In genomic region chr3:96051186-96051585, GRCm38 (mm10) we compare ENCODE assay signal across 16 mouse cellular contexts. TPM values are rescaled to one million over a fixed set of nuclear protein-coding genes. Genes with fewer than 3 reads are reported as not detected.
DNase-seq lines count a peak whose midpoint lies in the region; ATAC-seq lines count a peak whose summit lies in the region.
"Had no signal": no experiment of that assay in that cellular context is flagged by ENCODE, and none has a peak within 500 bp of the region (broad histone marks: within the 10 kb centered on the region; RNA-seq: fewer than 3 reads in every experiment).

No protein-coding gene starts in this region.

- WGBS in heart, embryonic 10.5 days, result 84% methylated on average over 4 of the region's 4 CpGs
- 87% methylated on average over 4 of the region's 4 CpGs for WGBS in limb, embryonic 12.5 days
- WGBS in limb, embryonic 10.5 days, result 87% methylated on average over 4 of the region's 4 CpGs

- no peak overlapping the region for H3K9ac ChIP-seq in limb, embryonic 12.5 days (replicated peaks)
- H3K9ac ChIP-seq: embryonic facial prominence, embryonic 12.5 days; forebrain, embryonic 12.5 days; forebrain, embryonic 15.5 days; forebrain, postnatal 0 days had no signal

- H3K9me3 ChIP-seq in heart, embryonic 10.5 days, result no peaks in the 10 kb centered on the region
- H3K9me3 ChIP-seq in limb, embryonic 12.5 days, result no peaks in the 10 kb centered on the region
- H3K9me3 ChIP-seq in limb, embryonic 10.5 days (replicated peaks), result no peaks in the 10 kb centered on the region
- H3K9me3 ChIP-seq: embryonic facial prominence, embryonic 10.5 days; embryonic facial prominence, embryonic 12.5 days; forebrain, embryonic 12.5 days; forebrain, embryonic 15.5 days; G1E had no signal

- ATAC-seq in limb, embryonic 12.5 days (ENCODE audit: insufficient number of reproducible peaks, insufficient read depth, low FRiP score, low TSS enrichment, low read depth), result no peak
- ATAC-seq: forebrain, embryonic 15.5 days; forebrain, postnatal 0 days; Patski had no signal

- H3K27me3 ChIP-seq in heart, embryonic 10.5 days (ENCODE audit: insufficient read depth, poor library complexity, severe bottlenecking), result no peaks in the 10 kb centered on the region
- H3K27me3 ChIP-seq in limb, embryonic 12.5 days, result no peaks in the 10 kb centered on the region
- no peaks in the 10 kb centered on the region for H3K27me3 ChIP-seq in limb, embryonic 10.5 days (ENCODE audit: low read depth, poor library complexity, severe bottlenecking)
- H3K27me3 ChIP-seq: CH12.LX; embryonic facial prominence, embryonic 12.5 days; forebrain, embryonic 12.5 days; forebrain, embryonic 15.5 days; Patski had no signal

- H3K4me2 ChIP-seq in limb, embryonic 12.5 days, result no peak overlapping the region
- H3K4me2 ChIP-seq: embryonic facial prominence, embryonic 12.5 days; forebrain, embryonic 12.5 days; forebrain, embryonic 15.5 days had no signal

- peak; percentile 35 for DNase-seq in cerebellum, adult 9-10 months
- DNase-seq in cerebellum, postnatal 10 days, result no peak
- DNase-seq in heart, embryonic 10.5 days (ENCODE audit: low spot score), result peak; percentile 51
- DNase-seq in heart, adult 9 months (ENCODE audit: low spot score in 2 of 2), result no peak
- no peak for DNase-seq in limb, embryonic 10.5 days (ENCODE audit: low spot score)
- DNase-seq: adrenal gland, adult 8-10 months; adrenal gland, postnatal 36 days had no signal

- no peaks in the 10 kb centered on the region for H3K4me1 ChIP-seq in heart, embryonic 10.5 days
- H3K4me1 ChIP-seq in limb, embryonic 12.5 days (replicated peaks), result no peaks in the 10 kb centered on the region
- no peaks in the 10 kb centered on the region for H3K4me1 ChIP-seq in limb, embryonic 10.5 days
- H3K4me1 ChIP-seq: embryonic facial prominence, embryonic 10.5 days; embryonic facial prominence, embryonic 12.5 days; forebrain, embryonic 12.5 days had no signal

- no peak overlapping the region for H3K4me3 ChIP-seq in heart, embryonic 10.5 days
- no peak overlapping the region for H3K4me3 ChIP-seq in limb, embryonic 12.5 days (replicated peaks)
- H3K4me3 ChIP-seq in limb, embryonic 10.5 days, result no peak overlapping the region
- H3K4me3 ChIP-seq: embryonic facial prominence, embryonic 10.5 days; embryonic facial prominence, embryonic 12.5 days; forebrain, embryonic 12.5 days; forebrain, embryonic 15.5 days had no signal

- H3K27ac ChIP-seq in heart, embryonic 10.5 days, result no peak overlapping the region
- H3K27ac ChIP-seq in limb, embryonic 12.5 days, result 0 out of 2 replicates have a peak overlapping the region, but pooled peaks have one; percentile 17
- H3K27ac ChIP-seq in limb, embryonic 10.5 days, result no peak overlapping the region
- H3K27ac ChIP-seq: embryonic facial prominence, embryonic 10.5 days; embryonic facial prominence, embryonic 12.5 days; forebrain, embryonic 12.5 days; forebrain, embryonic 15.5 days had no signal

- H3K36me3 ChIP-seq in heart, embryonic 10.5 days, result peaks cover 13% of the 10 kb centered on the region; the same call in 1 of the 2 replicates
- H3K36me3 ChIP-seq in limb, embryonic 12.5 days, result peaks cover 8% of the 10 kb centered on the region
- peaks cover 9% of the 10 kb centered on the region for H3K36me3 ChIP-seq in limb, embryonic 10.5 days

RNA-seq across cellular contexts. Expression of gene Vps45, which starts 7.1 kb away (rescaled TPM):
- polyA plus RNA-seq in heart, embryonic 10.5 days (2016; fragmentation: Nextera tagmentation; extraction: Ambion mirVana), result 26.1 and 30.6 TPM in 2 replicates
- 36.5 and 38.9 TPM in 2 replicates for polyA plus RNA-seq in limb, embryonic 12.5 days (2016; fragmentation: Nextera tagmentation; extraction: Ambion mirVana)
- 22.4 and 23.6 TPM in 2 replicates for polyA plus RNA-seq in limb, embryonic 10.5 days (2016; fragmentation: Nextera tagmentation; extraction: Ambion mirVana)

RNA-seq across cellular contexts. Expression of gene Otud7b, which starts 53.1 kb away (rescaled TPM):
- 15.2 and 16.1 TPM in 2 replicates for polyA plus RNA-seq in heart, embryonic 10.5 days (2016; fragmentation: Nextera tagmentation; extraction: Ambion mirVana)
- 18.7 and 23.3 TPM in 2 replicates for polyA plus RNA-seq in limb, embryonic 12.5 days (2016; fragmentation: Nextera tagmentation; extraction: Ambion mirVana)
- polyA plus RNA-seq in limb, embryonic 10.5 days (2016; fragmentation: Nextera tagmentation; extraction: Ambion mirVana), result 18.6 and 19.2 TPM in 2 replicates

RNA-seq across cellular contexts. Expression of gene Plekho1, which starts 55.4 kb away (rescaled TPM):
- 75.1 and 88.2 TPM in 2 replicates for polyA plus RNA-seq in heart, embryonic 10.5 days (2016; fragmentation: Nextera tagmentation; extraction: Ambion mirVana)
- polyA plus RNA-seq in limb, embryonic 12.5 days (2016; fragmentation: Nextera tagmentation; extraction: Ambion mirVana), result 79.8 and 91.8 TPM in 2 replicates
- 77.7 and 81.9 TPM in 2 replicates for polyA plus RNA-seq in limb, embryonic 10.5 days (2016; fragmentation: Nextera tagmentation; extraction: Ambion mirVana)

Comparison
In these comparisons a context has a peak if more than half of its experiments do, and no peak if none do; other contexts are left out.
1. DNase-seq: peak in cerebellum, adult 9-10 months (single experiment) and heart, embryonic 10.5 days (single experiment); none in cerebellum, postnatal 10 days (0 of 2), heart, adult 9 months (0 of 2) and limb, embryonic 10.5 days (single experiment).